Mouse (Mus musculus): ENCODE measurements around the gene Dscam.

The Dscam gene

DNA sequence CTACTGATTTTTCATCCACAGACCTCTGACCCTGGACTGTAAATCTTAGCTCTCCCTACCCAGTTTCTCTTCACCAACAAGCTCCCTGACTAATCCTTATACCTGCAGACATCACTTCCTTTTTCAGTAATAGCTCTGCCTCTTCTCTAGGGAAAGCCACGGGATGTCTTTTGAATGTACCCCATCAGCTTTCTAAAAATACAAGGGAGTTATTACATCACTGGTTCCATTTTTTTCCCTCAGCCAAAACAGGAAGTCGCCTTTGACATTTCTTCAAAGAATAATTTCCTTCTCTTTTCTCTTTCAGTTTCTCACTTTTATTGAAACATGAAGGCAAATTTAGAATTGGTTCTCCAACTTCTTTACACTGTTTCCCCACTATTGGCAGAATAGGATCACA is 67.5 kb downstream of the Dscam start:
- DNase-seq = no peak

DNA sequence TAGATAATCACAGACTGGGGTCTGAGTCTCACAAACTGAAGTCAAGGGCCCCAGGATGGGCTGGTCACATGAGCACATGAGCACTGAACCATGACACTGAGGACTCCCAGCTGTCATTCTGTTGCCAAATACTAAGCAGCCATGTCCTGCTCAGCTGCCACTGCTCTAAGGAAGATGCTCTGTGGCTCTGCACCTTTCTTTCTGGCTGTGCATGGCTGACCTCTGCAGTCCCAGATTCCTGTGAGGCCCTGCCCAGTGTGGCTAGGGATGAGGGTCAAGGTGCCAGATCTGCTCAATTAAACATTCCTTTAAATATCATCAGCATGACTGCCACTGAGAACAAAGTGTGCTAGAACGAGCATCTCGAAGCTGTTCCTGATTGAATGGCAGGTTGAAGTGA is 70.5 kb downstream of the Dscam start:
- DNase-seq = no peak

DNA sequence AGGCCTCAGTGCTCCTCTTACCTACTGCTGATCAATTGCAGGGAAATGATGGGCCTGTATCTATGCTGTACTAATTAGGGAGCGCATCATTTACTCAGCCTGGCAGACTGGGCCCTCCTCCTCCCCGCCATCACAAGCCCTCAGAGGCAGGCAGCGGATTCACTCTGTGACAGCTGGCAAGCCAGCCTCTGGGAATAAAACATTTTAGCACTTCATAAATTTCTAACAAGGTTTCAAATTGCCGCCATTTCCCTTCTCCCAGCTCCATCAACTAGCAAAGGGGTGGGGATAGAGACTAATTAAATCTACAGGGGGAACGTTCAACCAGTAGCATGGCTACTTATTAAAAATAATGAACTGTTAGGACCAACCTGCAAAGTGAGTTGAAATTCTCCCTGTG is 72.0 kb downstream of the Dscam start:
- DNase-seq = no peak

DNA sequence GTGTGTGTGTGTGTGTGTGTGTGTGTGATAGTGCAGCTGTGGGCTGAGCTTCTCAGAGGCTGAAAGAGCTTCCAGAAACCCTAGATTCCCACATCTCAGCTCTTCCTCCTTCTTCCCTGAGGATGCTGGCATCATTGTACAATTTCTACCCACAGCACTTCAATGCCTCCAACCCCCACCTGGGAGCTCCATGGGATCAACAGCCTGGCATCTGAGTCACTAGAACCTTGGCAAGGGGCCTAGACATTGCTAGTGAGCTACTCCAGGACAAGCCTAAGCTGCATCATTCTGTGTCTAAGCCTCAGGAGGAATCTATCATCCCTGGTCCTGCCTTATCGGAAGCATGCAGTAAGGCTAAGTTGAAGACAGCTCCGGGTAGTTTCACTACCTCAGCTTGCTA is 73.8 kb downstream of the Dscam start:
- DNase-seq = no peak

DNA sequence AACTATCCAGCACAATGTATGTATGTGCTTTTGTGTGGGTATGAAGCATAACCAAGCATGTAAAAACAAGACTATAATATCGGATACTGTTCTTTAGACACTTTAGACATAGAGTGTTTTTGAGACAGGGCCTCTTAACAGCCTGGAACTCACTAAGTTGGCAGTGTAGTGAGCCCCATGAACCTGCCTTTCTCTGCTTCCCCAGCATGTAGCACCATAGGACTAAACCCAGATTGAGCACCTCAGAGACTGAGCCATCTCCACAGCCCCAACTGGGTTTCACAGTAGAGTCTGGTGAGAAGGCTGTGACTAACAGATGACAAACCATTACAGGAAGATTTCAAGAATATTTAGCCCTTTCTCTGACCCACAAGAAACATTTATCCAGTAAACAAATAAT is 75.1 kb downstream of the Dscam start:
- DNase-seq = no peak

DNA sequence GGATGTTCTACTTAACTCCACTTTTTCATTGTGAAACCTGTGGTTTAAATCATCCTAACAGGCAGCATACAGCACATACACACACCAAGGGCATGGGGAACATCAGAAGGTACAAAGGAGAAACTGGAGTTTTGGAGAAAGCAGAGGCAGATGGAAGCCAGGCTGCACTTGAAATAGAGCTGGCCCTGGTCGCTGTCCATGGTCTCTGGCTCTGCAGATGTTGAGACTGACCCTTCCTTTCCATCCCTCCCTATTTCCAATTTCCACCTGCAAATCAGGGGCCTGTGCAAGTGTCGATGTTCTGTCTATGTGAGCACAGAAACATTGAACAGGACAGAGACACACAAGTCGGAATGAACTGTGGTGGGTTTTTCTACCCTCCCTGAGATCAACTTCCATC is 81.2 kb downstream of the Dscam start:
- DNase-seq = no peak

DNA sequence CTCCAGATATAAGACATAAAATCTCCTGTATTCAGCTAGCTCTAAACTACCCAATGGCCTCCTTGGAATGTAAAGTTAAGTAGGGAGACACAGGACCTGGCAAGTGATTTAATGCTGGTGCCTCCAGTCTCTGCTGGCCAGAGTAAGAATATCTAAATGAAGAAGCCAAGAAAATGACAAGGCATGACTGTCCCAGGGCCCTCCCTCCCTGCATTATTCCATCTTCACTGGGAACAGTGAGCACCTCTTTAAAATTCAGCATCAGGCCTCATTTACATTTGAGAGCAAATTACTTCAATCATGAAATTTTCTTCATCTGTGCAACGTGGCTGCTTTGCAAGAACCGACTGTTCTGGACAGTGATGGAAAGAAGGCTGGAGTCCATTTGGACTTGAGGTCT is 86.9 kb downstream of the Dscam start:
- no peak for DNase-seq

DNA sequence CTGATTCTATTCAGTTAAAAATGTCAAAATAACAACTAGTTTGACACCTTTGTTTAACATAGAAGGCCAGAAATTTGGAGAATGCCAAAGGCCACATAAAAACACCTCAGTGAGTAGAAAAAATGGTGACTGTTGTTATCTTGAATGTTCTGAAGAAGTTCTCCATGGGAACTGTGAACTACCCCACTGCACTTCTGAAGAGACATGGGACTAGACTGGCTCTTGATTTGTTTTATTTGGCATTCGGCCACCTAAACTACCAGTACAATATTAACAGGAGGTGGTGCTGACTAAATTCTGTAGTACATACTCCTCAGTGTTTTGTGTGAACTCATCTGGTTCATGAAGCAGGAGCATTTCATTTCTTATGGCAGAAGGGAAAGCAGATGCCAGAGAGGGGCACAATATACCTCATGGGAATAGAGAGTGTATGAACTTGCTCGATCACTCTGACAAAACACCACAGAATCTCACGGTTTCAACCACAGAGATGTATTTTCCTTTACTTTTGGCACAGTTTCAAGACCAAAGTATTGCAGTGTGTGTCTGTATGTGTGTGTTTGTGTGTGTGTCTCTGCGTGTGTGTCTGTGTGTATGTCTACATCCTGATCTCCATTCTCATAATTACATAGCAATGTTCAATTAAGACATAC is 94.5 kb downstream of the Dscam start:
- no peak for DNase-seq

DNA sequence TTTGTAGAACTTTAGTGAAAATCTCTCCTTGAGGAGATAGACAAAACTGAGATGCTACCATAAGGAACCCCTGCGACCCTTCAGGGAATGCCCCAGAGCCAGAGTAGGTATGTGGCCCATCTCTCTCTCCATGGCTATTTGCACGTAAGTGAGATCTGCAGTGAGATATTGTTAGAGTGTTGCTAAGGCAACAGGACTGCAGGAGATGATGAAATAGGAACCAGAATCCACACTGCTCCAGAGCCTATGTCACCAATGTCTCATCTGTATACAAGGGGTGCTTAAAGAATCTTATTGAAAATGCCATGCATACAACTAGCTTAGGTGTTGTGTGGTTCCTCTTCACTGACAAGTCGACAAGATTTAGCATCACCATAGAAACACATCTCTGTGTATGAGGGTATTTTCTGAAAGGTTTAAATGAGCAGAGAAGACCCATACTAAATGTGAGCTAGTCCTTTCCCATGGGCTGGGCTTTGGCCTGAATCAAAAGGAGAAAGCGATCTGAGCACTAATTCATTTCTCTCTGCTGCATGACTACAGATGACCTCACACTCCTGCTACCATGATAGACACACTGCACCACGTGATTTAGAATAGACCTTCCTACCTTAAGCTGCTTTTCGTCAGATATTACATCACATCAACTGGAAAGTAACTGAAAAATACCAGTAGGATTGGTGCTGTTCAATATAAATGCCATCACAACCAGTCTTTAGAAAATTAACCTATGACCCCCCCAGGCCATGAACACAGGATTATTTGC is 95.2 kb downstream of the Dscam start:
- no peak for DNase-seq

DNA sequence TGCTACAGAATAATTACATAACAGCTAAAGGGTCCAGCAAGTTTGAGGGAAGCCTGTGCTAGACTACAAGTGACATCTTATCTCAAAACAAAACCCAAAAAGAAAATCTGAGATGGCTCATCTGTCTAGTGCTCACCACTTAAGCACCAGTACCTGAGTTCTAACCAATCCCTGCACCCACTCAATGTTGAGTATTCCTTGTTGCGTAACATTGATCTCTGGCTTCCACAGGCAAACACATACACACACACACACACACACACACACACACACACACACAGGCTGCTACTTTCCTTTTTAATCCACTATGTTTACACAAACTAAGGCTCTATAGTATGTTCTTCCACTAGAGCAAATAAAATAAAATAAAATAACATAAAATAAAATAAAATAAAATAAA is 96.7 kb downstream of the Dscam start:
- no peak for DNase-seq

DNA sequence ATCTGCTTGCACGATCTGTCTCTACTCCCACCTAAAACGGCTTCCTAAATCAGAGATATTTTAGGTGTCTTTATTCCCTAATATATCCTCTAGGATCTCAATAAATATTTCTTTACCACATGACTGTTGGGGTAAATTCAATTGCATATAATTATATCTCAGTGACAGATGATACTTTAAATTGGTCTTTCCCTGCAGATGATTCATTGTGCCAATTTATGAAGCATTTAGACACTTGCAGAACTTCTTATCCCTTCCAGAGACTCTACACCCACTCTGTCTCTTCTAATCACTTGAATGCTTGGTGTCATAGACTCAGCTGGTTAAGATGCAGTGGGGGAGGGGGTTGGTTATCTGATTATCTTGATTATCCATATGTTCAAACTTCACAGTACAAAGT is 97.9 kb downstream of the Dscam start:
- no peak for DNase-seq

DNA sequence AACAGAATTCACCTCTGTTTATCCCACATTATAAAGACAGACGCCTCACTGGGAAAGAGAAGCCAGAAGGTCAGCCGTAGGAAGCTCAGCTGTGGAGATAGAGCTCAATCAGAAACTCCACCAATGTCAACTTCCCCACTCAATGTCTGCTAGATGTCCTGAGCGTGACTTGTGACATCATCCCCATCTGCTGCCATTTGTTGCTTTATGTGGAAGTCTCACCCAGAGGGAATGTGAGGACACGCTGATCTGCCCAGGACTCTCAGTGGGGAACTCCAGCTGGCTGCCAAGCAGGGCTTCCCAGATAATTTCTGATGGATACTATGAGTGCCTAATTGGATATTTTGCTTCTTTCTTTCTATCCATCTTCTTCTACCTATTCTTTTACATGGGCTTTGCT is 103.7 kb downstream of the Dscam start:
- DNase-seq = no peak

DNA sequence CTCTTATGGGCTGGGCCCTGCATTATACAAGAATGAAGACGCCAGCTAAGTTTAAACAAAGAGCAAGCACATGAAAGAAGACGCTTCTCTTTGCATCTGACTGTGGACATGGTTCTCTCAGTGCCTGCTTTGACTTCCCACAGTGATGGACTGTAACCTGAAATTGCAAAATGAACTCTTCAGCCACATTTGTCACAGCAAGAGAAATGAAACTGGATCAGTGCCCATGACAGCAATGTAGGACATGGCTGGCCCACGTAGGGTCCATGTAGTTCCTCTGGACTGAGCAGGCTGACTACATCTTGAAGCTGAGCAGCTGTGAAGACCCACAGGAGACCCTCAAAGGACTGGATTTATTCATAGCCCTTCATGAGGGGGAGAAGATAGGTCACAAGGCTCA is 108.3 kb downstream of the Dscam start:
- DNase-seq = no peak

DNA sequence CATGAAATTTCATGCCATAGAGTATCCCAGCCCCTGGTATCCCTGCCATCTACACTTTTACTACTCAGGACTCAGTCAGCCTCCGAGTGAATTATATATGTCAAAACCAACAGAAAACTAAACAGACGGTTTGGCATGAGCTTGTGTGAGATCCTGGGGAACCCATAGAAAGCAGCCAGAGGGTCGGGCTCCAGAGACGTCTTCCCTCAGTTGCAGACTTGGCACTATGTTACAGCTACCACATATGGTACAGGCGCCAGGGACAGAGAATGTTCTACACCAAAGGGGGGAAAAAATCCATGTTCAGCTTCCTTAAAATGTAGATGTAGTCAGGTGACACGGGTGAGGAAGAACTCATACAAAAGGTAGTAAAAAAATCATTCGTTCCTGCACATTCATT is 109.2 kb downstream of the Dscam start:
- no peak for DNase-seq

DNA sequence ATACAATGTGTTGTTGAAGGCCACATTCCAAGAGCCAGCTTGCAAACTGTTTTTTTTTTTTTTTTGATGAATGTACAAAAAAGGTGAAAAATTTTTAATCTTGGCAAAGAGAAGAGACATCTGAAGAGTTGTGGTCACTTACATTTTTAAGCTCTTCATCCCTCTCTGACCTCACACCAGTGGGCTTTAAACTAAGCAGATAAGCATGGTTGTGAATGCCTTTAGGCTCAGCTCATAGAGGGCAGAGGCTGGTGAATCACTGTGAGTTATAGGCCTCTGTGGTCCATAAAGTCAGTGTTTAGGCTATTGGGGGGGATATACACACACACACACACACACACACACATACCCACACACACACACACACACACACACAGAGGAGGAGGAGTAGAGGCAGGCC is 109.8 kb downstream of the Dscam start:
- DNase-seq = no peak

DNA sequence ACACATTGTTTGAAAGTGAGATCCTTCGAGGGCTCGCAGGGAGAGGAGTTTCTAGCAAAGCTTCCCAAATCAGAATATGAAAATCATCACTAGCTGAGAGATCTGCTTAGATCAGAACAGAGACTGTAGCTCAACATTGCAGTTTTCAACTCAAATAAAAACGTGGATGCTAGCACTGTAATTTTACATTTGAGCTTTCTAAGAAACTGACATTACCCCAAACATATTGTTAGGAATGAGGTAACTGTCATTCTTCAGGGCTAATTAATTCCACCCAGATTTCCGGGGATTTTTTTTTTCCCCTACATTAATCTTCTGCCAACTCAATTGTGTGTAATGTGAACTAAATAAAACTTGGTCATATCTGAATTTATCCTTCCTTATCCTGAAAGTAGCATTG is 110.3 kb downstream of the Dscam start:
- DNase-seq = no peak

DNA sequence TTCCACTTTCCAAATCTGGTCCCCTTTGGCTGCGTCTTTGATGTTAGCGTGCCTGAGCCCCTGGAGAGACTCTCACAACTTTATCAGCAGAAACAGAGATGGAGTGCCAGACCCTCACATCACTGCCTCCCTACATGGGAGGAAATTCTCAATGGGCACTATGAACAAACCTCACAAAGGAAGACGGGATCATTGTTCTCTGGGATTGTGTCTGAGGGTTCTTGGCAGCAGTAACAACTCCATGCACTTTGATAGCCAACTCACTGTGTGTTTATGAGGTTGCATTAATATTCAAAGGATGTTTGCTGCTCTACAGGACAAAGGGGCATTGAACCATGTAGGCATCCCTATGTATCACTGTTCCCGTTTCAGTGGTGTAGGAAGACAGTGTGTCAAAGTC is 135.3 kb downstream of the Dscam start:
- no peak for DNase-seq

DNA sequence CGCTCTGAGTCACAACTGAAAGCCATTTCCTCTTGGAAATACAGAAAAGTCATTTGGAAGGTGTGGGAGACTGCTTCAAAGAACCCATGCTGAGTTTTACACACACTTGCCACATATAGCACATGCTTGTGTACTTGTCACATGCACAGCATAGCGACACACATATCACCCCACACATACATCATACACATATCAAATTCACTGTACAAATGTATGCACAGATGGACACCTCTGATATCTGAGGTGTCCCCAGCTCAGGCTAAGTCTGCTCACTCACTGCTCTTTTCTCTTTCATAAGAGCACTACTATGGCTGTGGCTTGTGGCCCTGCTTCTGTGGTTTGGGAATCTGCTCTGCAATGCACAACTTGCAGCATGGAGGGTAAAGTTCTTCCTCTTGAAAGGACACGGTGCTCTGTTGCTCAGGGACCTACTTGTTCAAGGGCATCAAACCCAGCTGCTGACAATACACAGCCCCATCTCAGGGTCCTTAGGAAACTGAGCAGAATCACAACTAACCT is 137.0 kb downstream of the Dscam start:
- no peak for DNase-seq

DNA sequence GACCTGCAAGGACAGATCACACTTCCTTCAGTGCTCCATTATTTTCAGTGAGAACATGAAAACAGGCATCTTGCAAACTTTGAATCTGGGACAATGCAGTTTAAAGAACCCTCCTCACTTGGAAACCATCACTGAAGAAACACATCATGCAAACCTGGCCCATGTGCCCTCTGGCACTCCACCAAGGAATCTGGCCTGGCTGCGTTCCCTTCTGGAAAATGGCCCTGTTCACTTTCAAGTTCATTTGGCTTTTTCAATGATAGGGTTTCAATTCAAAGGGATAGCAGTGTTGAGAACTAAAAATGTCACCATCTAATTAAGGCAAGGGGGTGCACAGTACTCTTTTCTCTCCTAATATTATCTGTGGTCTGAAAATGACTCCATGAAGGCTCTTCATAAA is 142.9 kb downstream of the Dscam start:
- no peak for DNase-seq

DNA sequence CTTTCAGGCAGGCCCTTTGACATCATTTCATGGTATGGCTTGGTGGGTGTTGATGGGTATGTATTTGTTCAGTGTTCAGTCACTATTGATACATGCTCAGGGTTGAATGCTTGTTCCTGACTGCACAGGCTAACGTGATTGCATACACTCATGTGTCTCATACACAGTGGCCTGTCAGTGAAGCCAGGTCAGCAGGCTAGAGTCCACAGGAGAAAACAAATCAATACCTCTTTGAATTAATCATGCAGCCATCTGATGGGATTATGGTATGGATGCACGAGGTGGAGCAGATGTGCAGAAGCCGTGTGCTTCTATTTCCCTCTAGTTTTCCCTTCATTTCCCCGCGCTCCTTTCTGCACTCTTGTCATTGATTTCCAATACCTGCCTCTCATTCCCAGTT is 143.7 kb downstream of the Dscam start:
- DNase-seq = no peak

DNA sequence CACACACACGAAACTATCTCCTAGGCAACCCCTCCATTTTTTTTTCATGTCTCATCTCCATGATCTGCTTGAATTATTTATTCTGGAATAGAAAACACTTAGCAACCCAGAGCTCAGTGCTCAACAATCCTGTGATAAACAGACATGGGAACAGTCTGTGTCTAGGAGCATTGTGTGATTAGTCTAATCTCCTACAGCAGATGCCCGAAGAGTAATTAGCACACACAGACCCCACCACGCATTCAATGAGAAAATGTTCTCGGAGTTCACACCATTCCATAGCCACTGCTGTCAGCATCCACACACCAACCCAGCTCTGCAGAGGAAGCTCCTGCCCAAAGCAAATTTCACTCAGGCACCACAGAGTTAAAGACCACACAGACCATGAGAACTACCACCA is 146.1 kb downstream of the Dscam start:
- no peak for DNase-seq

DNA sequence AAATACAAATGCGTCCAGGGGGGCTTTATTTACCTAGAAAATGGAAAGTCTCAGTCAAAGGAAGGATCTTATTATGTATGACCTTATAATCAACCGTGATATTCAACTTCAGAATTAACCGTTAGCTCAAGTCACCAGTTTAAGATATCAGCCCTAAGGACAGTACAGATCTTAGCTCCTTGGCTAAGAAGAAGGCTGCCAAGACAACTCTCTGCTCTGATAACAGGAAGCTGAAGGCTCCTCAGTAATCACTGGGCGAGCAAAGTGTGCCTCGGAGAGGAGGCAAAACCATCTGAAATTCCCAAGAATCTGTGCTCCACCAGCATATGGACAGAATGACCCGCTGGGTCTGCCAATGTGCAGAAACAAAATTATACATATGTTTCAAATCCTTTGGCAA is 149.1 kb downstream of the Dscam start:
- no peak for DNase-seq

DNA sequence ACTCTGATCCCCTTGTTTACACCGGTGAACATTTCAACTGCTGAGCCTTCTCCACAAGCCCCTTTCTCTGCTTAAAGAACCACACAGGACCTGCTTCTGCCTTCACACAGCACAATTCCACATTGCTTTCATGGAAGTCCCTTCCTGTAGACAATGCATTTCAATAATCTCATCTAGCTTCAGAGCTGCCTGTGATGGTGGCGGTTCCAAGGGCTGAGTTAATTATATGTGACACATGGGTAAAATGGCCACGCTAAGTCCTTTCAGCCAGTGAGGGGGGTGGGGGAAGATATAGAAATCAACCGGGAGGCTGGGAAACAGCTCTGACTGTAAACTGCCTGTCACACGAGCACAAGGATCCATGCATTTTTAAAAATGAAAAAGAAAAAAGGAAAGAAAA is 152.2 kb downstream of the Dscam start:
- no peak for DNase-seq

DNA sequence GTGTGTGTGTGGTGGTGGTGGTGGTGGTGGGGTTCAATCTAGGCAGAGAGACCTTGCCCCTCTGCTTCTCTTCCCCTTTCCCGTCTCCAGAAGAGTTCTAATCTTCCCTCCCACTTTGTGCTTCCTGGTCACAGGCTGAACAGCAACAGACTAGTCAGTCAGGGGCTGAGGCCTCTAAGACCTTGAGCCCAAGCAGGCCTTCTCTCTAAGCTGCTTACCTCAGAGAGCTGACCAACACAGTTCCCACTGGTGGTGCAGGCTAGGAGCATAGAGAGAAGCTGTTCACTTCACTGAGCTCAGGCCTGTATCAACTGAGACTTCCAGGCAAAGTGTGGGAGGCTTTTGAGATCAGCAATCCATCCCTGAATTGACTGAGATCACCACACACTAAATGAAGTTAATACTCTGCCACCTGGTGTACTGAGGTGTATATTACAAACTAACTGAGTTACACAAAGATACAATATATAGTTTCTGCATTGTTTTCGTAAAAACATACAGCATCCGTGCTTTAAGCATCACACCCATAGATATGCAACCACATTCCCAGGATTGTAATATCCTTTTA is 153.3 kb downstream of the Dscam start:
- DNase-seq = no peak
